Mouse (Mus musculus) left cerebral cortex, postnatal 36 days (tissue): ENCODE measurements around the gene Tox4. TPM values are rescaled to one million over a fixed set of nuclear protein-coding genes. Genes with fewer than 3 reads are reported as not detected.

Source experiments
- total RNA-seq, 2 experiments: library from RNA; stranded (reverse); gene quantifications; 2 replicates each; pipeline ENCODE4 v1.2.3; 2021

Tox4 gene
- total RNA-seq, 2 experiments from 2014 or later: 58.6 to 68.3 TPM

Other genes with a start within 250 kb of the Tox4 start
- gene Olfr221, start 236.7 kb upstream of the Tox4 start, total RNA-seq: not detected
- 100 to 1,000 TPM; 199 to 225 TPM for gene Hnrnpc, start 175.1 kb upstream of the Tox4 start, total RNA-seq
- 1 to 10 TPM; 2.0 to 3.6 TPM for gene Rpgrip1, start 168.4 kb upstream of the Tox4 start, total RNA-seq
- gene Supt16, start 81.7 kb upstream of the Tox4 start, total RNA-seq: 10 to 100 TPM; 50.8 to 51.3 TPM
- gene Chd8, start 21.4 kb upstream of the Tox4 start, total RNA-seq: 100 to 1,000 TPM in 1 of 2 experiments, 10 to 100 TPM in 1; 99.3 to 148 TPM
- gene Rab2b, start 399 bp downstream of the Tox4 start, total RNA-seq: 10 to 100 TPM; 35.9 to 36.2 TPM
- 10 to 100 TPM; 26.4 to 49.8 TPM for gene Mettl3, start 26.0 kb downstream of the Tox4 start, total RNA-seq
- gene Sall2, start 49.6 kb downstream of the Tox4 start, total RNA-seq: 10 to 100 TPM; 29.1 to 32.9 TPM
- gene Olfr1513, start 77.3 kb downstream of the Tox4 start, total RNA-seq: not detected
- gene Olfr1512, start 100.0 kb downstream of the Tox4 start, total RNA-seq: not detected
- gene Olfr1511, start 118.2 kb downstream of the Tox4 start, total RNA-seq: not detected
- not detected for gene Olfr1510, start 135.2 kb downstream of the Tox4 start, total RNA-seq
- gene Olfr1509, start 163.8 kb downstream of the Tox4 start, total RNA-seq: not detected
- not detected for gene Olfr1508, start 188.3 kb downstream of the Tox4 start, total RNA-seq
- not detected for gene Olfr1507, start 216.6 kb downstream of the Tox4 start, total RNA-seq